Mouse (Mus musculus) layer of hippocampus, postnatal 14 days (tissue): ENCODE results near the gene Rex2. TPM values are rescaled to one million over a fixed set of nuclear protein-coding genes. Genes with fewer than 3 reads are reported as not detected.
"Not testable (repeated sequence)": the region's sequence is repeated elsewhere in the genome, so short reads cannot be mapped to it uniquely, and the experiment has no call there.

Experiments used
- DNase-seq, 2 experiments: peaks; one replicate each; pipeline ENCODE4 v3.0.0; 2021 to 2022; ENCODE audit warnings: low spot score in 2 of 2, mixed read lengths in 1 of 2
- long read RNA-seq, 2 experiments: library from polyadenylated mRNA; stranded (forward); transcript quantifications; one replicate each; pipeline ENCODE4 v2.0.0; 2021
- total RNA-seq, 2 experiments: library from RNA; stranded (reverse); gene quantifications; 2 replicates each; pipeline ENCODE4 v1.2.3; 2021

The Rex2 gene
- under 1 TPM; 0.29 to 0.30 TPM for total RNA-seq
- long read RNA-seq, experiment 1 = 0 reads
- long read RNA-seq, experiment 2 = 0 reads

- DNase-seq = not testable (repeated sequence)
Measured at GRCm38 (mm10) chr4:147021550-147021949, at the start of gene Rex2. TSS of gene Rex2 (plus strand) at chr4:147021850.

- DNase-seq = not testable (repeated sequence)
Measured at GRCm38 (mm10) chr4:146976581-146976980, 45.1 kb upstream of the Rex2 start.

GRCm38 (mm10) chr4:147018400-147018799 lies 3.2 kb upstream of the Rex2 start:
- not testable (repeated sequence) for DNase-seq

- not testable (repeated sequence) for DNase-seq
Measured at GRCm38 (mm10) chr4:147026374-147026773, 4.7 kb downstream of the Rex2 start.

GRCm38 (mm10) chr4:147031308-147032036 lies 9.8 kb downstream of the Rex2 start:
- DNase-seq = not testable (repeated sequence)

GRCm38 (mm10) chr4:147063768-147064167 lies 42.1 kb downstream of the Rex2 start:
- not testable (repeated sequence) for DNase-seq

GRCm38 (mm10) chr4:147065861-147066260 lies 44.2 kb downstream of the Rex2 start:
- DNase-seq = not testable (repeated sequence)

GRCm38 (mm10) chr4:147066380-147066779 lies 44.7 kb downstream of the Rex2 start:
- not testable (repeated sequence) for DNase-seq

- DNase-seq = not testable (repeated sequence)
Measured at GRCm38 (mm10) chr4:147095641-147096040, 74.0 kb downstream of the Rex2 start.

GRCm38 (mm10) chr4:147101666-147102626 lies 80.3 kb downstream of the Rex2 start:
- DNase-seq = not testable (repeated sequence)

GRCm38 (mm10) chr4:147103814-147104213 lies 82.2 kb downstream of the Rex2 start:
- DNase-seq = not testable (repeated sequence)

Other genes with a start within 250 kb of the Rex2 start
- not detected for gene Gm21411, start 112.3 kb upstream of the Rex2 start, total RNA-seq
- not detected for gene Zfp989, start 49.9 kb upstream of the Rex2 start, total RNA-seq
- 1 to 10 TPM; 7.5 to 8.4 TPM for gene Zfp991, start 110.2 kb downstream of the Rex2 start, total RNA-seq